Mouse (Mus musculus) mouse embryonic stem cell (cell line): ENCODE measurements around the gene Tmem164.

Experiments used
- in situ Hi-C, 2 experiments: fragments of 300-500 bp; cut with MboI; formaldehyde crosslinking; loops; 1 replicate in 1 of 2; 3 replicates in 1 of 2; pipeline ENCODE4 v1.14.3; 2019 to 2020; ENCODE audit warnings: low sequenced_read_pairs in 2 of 2, low pct_unique_long_range_greater_than_20kb in 1 of 2, mixed read lengths in 1 of 2; ENCODE audit not compliant: unreplicated experiment in 1 of 2

Gene Tmem164

GRCm38 (mm10) chrX:142841916-142842315 lies 160.7 kb downstream of the Tmem164 start:
- in situ Hi-C loops = no loop called here

GRCm38 (mm10) chrX:142846266-142846665 lies 165.1 kb downstream of the Tmem164 start:
- in situ Hi-C loops = no loop called here

GRCm38 (mm10) chrX:142848032-142848431 lies 166.8 kb downstream of the Tmem164 start:
- in situ Hi-C loops = no loop called here

- in situ Hi-C loops = no loop called here
These were observed 188.6 kb downstream of the Tmem164 start for GRCm38 (mm10) chrX:142869844-142870243.

- in situ Hi-C loops = no loop called here
These were observed 201.0 kb downstream of the Tmem164 start for GRCm38 (mm10) chrX:142882255-142882654.

- in situ Hi-C loops = no loop called here
These were observed 202.4 kb downstream of the Tmem164 start for GRCm38 (mm10) chrX:142883593-142883992.

- in situ Hi-C loops = no loop called here
These were observed 204.8 kb downstream of the Tmem164 start for GRCm38 (mm10) chrX:142885962-142886361.
